Mouse (Mus musculus) G1E (cell line): ENCODE measurements around the gene Chdh.

Experiments used
- CTCF ChIP-seq: IDR thresholded peaks from 2 replicates; pipeline ENCODE4 v1.5.1; 2012; ENCODE audit warnings: low read depth, low read length, inconsistent platforms, mixed read lengths
- GATA1 ChIP-seq: IDR thresholded peaks from 2 replicates; pipeline ENCODE4 v1.6.1; 2012; ENCODE audit warnings: borderline replicate concordance, low read length, inconsistent platforms, mixed read lengths
- GATA2 ChIP-seq: IDR thresholded peaks from 2 replicates; pipeline ENCODE4 v1.6.1; 2012; ENCODE audit warnings: low read depth, low read length, inconsistent platforms, borderline replicate concordance
- POLR2AphosphoS5 ChIP-seq: IDR thresholded peaks from 2 replicates; pipeline ENCODE4 v1.6.1; 2012; ENCODE audit warnings: low read depth, low read length, inconsistent platforms; ENCODE audit not compliant: insufficient replicate concordance
- TAL1 ChIP-seq: conservative IDR thresholded peaks from 2 replicates; pipeline ENCODE4 v1.6.1; 2012; ENCODE audit warnings: low read depth, low read length, inconsistent platforms, mixed read lengths

- TF ChIP-seq CTCF (no peak), GATA1 (no peak), TAL1 (no peak), GATA2 (no peak), POLR2AphosphoS5 (no peak)
Observed at GRCm38 (mm10) chr14:30064864-30065263, 56.0 kb downstream of the Chdh start.
